Comparison of ENCODE assay signal across 15 mouse cellular contexts in genomic region chr17:45671821-45672220, GRCm38 (mm10). TPM values are rescaled to one million over a fixed set of nuclear protein-coding genes. Genes with fewer than 3 reads are reported as not detected.
DNase-seq lines count a peak whose midpoint lies in the region; ATAC-seq and TF ChIP-seq lines count a peak whose summit lies in the region.
"Had no signal": no experiment of that assay in that cellular context is flagged by ENCODE, and none has a peak within 500 bp of the region (broad histone marks: within the 10 kb centered on the region; RNA-seq: fewer than 3 reads in every experiment).

No protein-coding gene starts in this region.

- no peaks in the 10 kb centered on the region for H3K27me3 ChIP-seq in kidney, adult 2 months (replicated peaks; ENCODE audit: control insufficient read depth, insufficient read depth, low read length)
- no peaks in the 10 kb centered on the region for H3K27me3 ChIP-seq in midbrain, postnatal 0 days (ENCODE audit: insufficient read depth, low read length)
- H3K27me3 ChIP-seq in midbrain, embryonic 11.5 days (ENCODE audit: control insufficient read depth, insufficient read depth, low read length), result no peaks in the 10 kb centered on the region
- no peaks in the 10 kb centered on the region for H3K27me3 ChIP-seq in heart, embryonic 12.5 days (replicated peaks)
- H3K27me3 ChIP-seq: forebrain, embryonic 15.5 days; heart, embryonic 13.5 days had no signal

- no peak overlapping the region for H3K4me2 ChIP-seq in midbrain, postnatal 0 days (ENCODE audit: low read depth, low read length, poor library complexity, severe bottlenecking)
- H3K4me2 ChIP-seq in midbrain, embryonic 11.5 days, result no peak overlapping the region
- H3K4me2 ChIP-seq in heart, embryonic 12.5 days, result no peak overlapping the region
- H3K4me2 ChIP-seq: forebrain, embryonic 15.5 days; heart, embryonic 13.5 days had no signal

- H3K4me3 ChIP-seq in kidney, adult 2 months (ENCODE audit: insufficient read depth, low read depth, low read length), result no peak overlapping the region
- no peak overlapping the region for H3K4me3 ChIP-seq in midbrain, postnatal 0 days (ENCODE audit: low read depth, low read length)
- H3K4me3 ChIP-seq in midbrain, embryonic 11.5 days (ENCODE audit: low read depth, low read length), result no peak overlapping the region
- no peak overlapping the region for H3K4me3 ChIP-seq in heart, embryonic 12.5 days
- H3K4me3 ChIP-seq: forebrain, embryonic 15.5 days; heart, embryonic 13.5 days had no signal

- no peak overlapping the region for H3K9ac ChIP-seq in midbrain, postnatal 0 days (replicated peaks; ENCODE audit: low read length, poor library complexity, severe bottlenecking)
- H3K9ac ChIP-seq in midbrain, embryonic 11.5 days (ENCODE audit: low read length), result no peak overlapping the region
- H3K9ac ChIP-seq in heart, embryonic 12.5 days, result no peak overlapping the region
- H3K9ac ChIP-seq: forebrain, embryonic 15.5 days; heart, embryonic 13.5 days had no signal

- H3K9me3 ChIP-seq in midbrain, postnatal 0 days (ENCODE audit: low read length), result no peaks in the 10 kb centered on the region
- no peaks in the 10 kb centered on the region for H3K9me3 ChIP-seq in midbrain, embryonic 11.5 days (ENCODE audit: control insufficient read depth, low read length)
- no peaks in the 10 kb centered on the region for H3K9me3 ChIP-seq in heart, embryonic 12.5 days (replicated peaks)
- H3K9me3 ChIP-seq: forebrain, embryonic 15.5 days; heart, embryonic 13.5 days had no signal

- TF ChIP-seq CTCF in kidney, adult 2 months (conservative IDR thresholded peaks at IDR 0.05; ENCODE audit: insufficient read depth, insufficient read length, low read depth, low read length), result peak; percentile 41; the same call in 1 of the 2 replicates
- TF ChIP-seq CTCF in midbrain, postnatal 0 days (IDR thresholded peaks at IDR 0.05), result peak; percentile 69
- TF ChIP-seq CTCF in brain, embryonic 14.5 days (IDR thresholded peaks at IDR 0.05; ENCODE audit: borderline replicate concordance, extremely low read depth, insufficient read depth, insufficient read length), result peak; percentile 41; the same call in 1 of the 2 replicates

- DNase-seq in kidney, adult 2 months, result no peak
- DNase-seq in kidney, adult 11 months, result no peak
- DNase-seq in midbrain, postnatal 0 days (ENCODE audit: low spot score), result peak; percentile 14
- DNase-seq in midbrain, embryonic 11.5 days (ENCODE audit: low spot score, missing footprints), result no peak
- DNase-seq in brain, embryonic 14.5 days (ENCODE audit: low read depth), result no peak
- DNase-seq in ovary, postnatal 14 days (ENCODE audit: low spot score), result no peak
- DNase-seq: adrenal gland, postnatal 25 days; cerebellum, postnatal 36 days; gastrocnemius, postnatal 10 days; layer of hippocampus, adult 9-11 months; thymus, postnatal 14 days had no signal

- ATAC-seq in midbrain, postnatal 0 days (ENCODE audit: low FRiP score), result no peak
- ATAC-seq in midbrain, embryonic 11.5 days (ENCODE audit: low FRiP score), result no peak
- no peak for ATAC-seq in heart, embryonic 12.5 days (ENCODE audit: insufficient number of reproducible peaks, low FRiP score)
- ATAC-seq: forebrain, embryonic 15.5 days had no signal

- no peak for TF ChIP-seq POLR2A in kidney, adult 2 months (IDR thresholded peaks at IDR 0.05; ENCODE audit: low read depth, low read length)
- TF ChIP-seq POLR2A in brain, embryonic 14.5 days (IDR thresholded peaks at IDR 0.05; ENCODE audit: borderline replicate concordance, extremely low read depth, insufficient read depth, insufficient read length, poor library complexity, severe bottlenecking), result no peak

- H3K4me1 ChIP-seq in kidney, adult 2 months (ENCODE audit: control insufficient read depth, insufficient read depth, low read length), result no peaks in the 10 kb centered on the region
- H3K4me1 ChIP-seq in midbrain, postnatal 0 days (ENCODE audit: insufficient read depth, low read length), result no peaks in the 10 kb centered on the region
- no peaks in the 10 kb centered on the region for H3K4me1 ChIP-seq in midbrain, embryonic 11.5 days (ENCODE audit: control insufficient read depth, insufficient read depth, low read length)
- H3K4me1 ChIP-seq in heart, embryonic 12.5 days (replicated peaks), result no peaks in the 10 kb centered on the region
- H3K4me1 ChIP-seq: forebrain, embryonic 15.5 days; heart, embryonic 13.5 days had no signal

- H3K36me3 ChIP-seq in kidney, adult 2 months (ENCODE audit: control insufficient read depth, insufficient read depth, low read length), result no peaks in the 10 kb centered on the region
- peaks cover 71% of the 10 kb centered on the region for H3K36me3 ChIP-seq in midbrain, postnatal 0 days (ENCODE audit: insufficient read depth, low read length)
- H3K36me3 ChIP-seq in midbrain, embryonic 11.5 days (ENCODE audit: control insufficient read depth, insufficient read depth, low read length), result peaks cover 27% of the 10 kb centered on the region
- H3K36me3 ChIP-seq in heart, embryonic 12.5 days, result peaks cover 78% of the 10 kb centered on the region

- no peak overlapping the region for H3K27ac ChIP-seq in kidney, adult 2 months (ENCODE audit: insufficient read depth, low read depth, low read length)
- H3K27ac ChIP-seq in midbrain, postnatal 0 days (ENCODE audit: low read depth, low read length), result no peak overlapping the region
- H3K27ac ChIP-seq in midbrain, embryonic 11.5 days (ENCODE audit: low read depth, low read length), result no peak overlapping the region
- no peak overlapping the region for H3K27ac ChIP-seq in heart, embryonic 12.5 days (ENCODE audit: poor library complexity, severe bottlenecking)
- H3K27ac ChIP-seq: forebrain, embryonic 15.5 days; heart, embryonic 13.5 days had no signal

- 92% methylated on average over 1 of the region's 1 CpGs for WGBS in kidney, adult 2 months
- 100% methylated on average over 1 of the region's 1 CpGs for WGBS in midbrain, postnatal 0 days
- 82% methylated on average over 1 of the region's 1 CpGs for WGBS in midbrain, embryonic 11.5 days
- WGBS in heart, embryonic 12.5 days, result 89% methylated on average over 1 of the region's 1 CpGs

RNA-seq across cellular contexts. Expression of gene Capn11, which starts 12.7 kb away (rescaled TPM):
- 0.04 and 0.16 TPM in 2 replicates for polyA plus RNA-seq in kidney, adult 2 months (2012; rRNA removed)
- 1.2 and 1.4 TPM in 2 replicates for total RNA-seq in midbrain, postnatal 0 days (2014; rRNA removed)
- polyA plus RNA-seq in midbrain, postnatal 0 days (2015; fragmentation: Nextera tagmentation; extraction: Ambion mirVana), result 0.19 and 1.4 TPM in 2 replicates
- 0.52 and 0.84 TPM in 2 replicates for polyA plus RNA-seq in midbrain, embryonic 11.5 days (2014; fragmentation: Nextera tagmentation; extraction: Ambion mirVana)
- 0.13 and 0.62 TPM in 2 replicates for polyA plus RNA-seq in brain, embryonic 14.5 days (2012; rRNA removed)
- 0.46 and 0.56 TPM in 2 replicates for polyA plus RNA-seq in heart, embryonic 12.5 days (2016; fragmentation: Nextera tagmentation; extraction: Ambion mirVana)
- polyA plus RNA-seq: kidney, embryonic 14.5 days had no signal

RNA-seq across cellular contexts. Expression of gene Mrpl14, which starts 14.3 kb away (rescaled TPM):
- 168 and 199 TPM in 2 replicates for polyA plus RNA-seq in kidney, adult 2 months (2012; rRNA removed)
- 41.9 and 42.8 TPM in 2 replicates for total RNA-seq in midbrain, postnatal 0 days (2014; rRNA removed)
- polyA plus RNA-seq in midbrain, postnatal 0 days (2015; fragmentation: Nextera tagmentation; extraction: Ambion mirVana), result 113 and 114 TPM in 2 replicates
- 111 and 114 TPM in 2 replicates for polyA plus RNA-seq in midbrain, embryonic 11.5 days (2014; fragmentation: Nextera tagmentation; extraction: Ambion mirVana)
- 74.8 and 101 TPM in 2 replicates for polyA plus RNA-seq in brain, embryonic 14.5 days (2012; rRNA removed)
- polyA plus RNA-seq in heart, embryonic 12.5 days (2016; fragmentation: Nextera tagmentation; extraction: Ambion mirVana), result 128 and 129 TPM in 2 replicates

RNA-seq across cellular contexts. Expression of gene Tmem63b, which starts 14.9 kb away (rescaled TPM):
- 77.9 and 90.1 TPM in 2 replicates for polyA plus RNA-seq in kidney, adult 2 months (2012; rRNA removed)
- total RNA-seq in midbrain, postnatal 0 days (2014; rRNA removed), result 213 and 264 TPM in 2 replicates
- 149 and 153 TPM in 2 replicates for polyA plus RNA-seq in midbrain, postnatal 0 days (2015; fragmentation: Nextera tagmentation; extraction: Ambion mirVana)
- polyA plus RNA-seq in midbrain, embryonic 11.5 days (2014; fragmentation: Nextera tagmentation; extraction: Ambion mirVana), result 43.3 and 49.3 TPM in 2 replicates
- polyA plus RNA-seq in brain, embryonic 14.5 days (2012; rRNA removed), result 306 and 323 TPM in 2 replicates
- 41.2 and 41.4 TPM in 2 replicates for polyA plus RNA-seq in heart, embryonic 12.5 days (2016; fragmentation: Nextera tagmentation; extraction: Ambion mirVana)
